Mouse (Mus musculus) ZHBTc4 (cell line): ENCODE data around the gene Gm21477.
"Not testable (repeated sequence)": the region's sequence is repeated elsewhere in the genome, so short reads cannot be mapped to it uniquely, and the experiment has no call there.

Source experiments
- DNase-seq: peaks from one replicate; pipeline ENCODE4 v3.0.0-alpha.2; 2011; ENCODE audit warnings: low read depth, low spot score

Gm21477 gene

DNA sequence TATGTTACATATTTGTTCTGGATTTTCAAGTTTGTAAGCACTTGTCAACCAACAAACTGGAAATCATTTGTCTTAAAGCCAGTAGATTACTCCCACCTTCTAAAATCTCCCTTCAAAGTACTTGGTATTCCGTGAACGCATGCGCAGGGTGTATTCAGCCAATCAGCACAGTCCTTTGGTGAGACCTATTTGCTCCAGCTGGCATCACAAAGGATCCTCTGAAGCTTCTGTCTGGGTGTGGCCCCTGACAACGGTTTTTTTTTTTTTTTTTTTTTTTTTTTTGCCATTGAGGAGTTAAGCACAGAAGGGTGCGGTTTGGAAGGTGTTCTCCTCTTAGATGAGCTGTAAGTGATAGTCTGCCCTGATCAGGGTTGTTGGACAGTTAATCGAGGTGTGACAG is at the start of gene Gm21477:
Gm21477 (plus strand) TSS at position 301 of the 400 bp plus-strand sequence.
- DNase-seq, result not testable (repeated sequence)
